Comparison of ENCODE assay signal across 15 mouse cellular contexts in the genomic region with DNA sequence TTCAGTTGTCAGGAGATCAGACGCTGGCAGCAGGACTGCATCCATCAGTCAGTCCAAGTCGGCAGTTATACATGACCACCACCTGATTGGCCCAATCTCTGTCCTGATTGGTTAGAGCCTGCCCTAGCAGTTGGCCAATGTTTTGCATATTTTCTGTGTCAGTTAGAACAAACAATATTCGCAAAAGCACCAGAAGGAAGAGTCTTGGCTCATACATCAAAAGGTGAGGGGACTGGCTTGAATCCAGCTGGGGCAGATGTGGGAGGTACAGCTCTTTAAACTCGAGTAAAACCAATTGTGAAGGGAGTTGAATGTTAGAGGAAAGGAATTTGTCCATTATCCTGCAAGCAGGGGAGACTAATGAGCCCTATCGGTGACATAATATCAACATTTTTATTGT. TPM values are rescaled to one million over a fixed set of nuclear protein-coding genes. Genes with fewer than 3 reads are reported as not detected.
DNase-seq lines count a peak whose midpoint lies in the region; ATAC-seq and TF ChIP-seq lines count a peak whose summit lies in the region.
"Had no signal": no experiment of that assay in that cellular context is flagged by ENCODE, and none has a peak within 500 bp of the region (broad histone marks: within the 10 kb centered on the region; RNA-seq: fewer than 3 reads in every experiment).

A gene (plus strand): TSS at position 165 of the 400 bp plus-strand sequence.

- no peak for TF ChIP-seq CTCF in liver, postnatal 0 days (IDR thresholded peaks at IDR 0.05; ENCODE audit: low read depth)

- 47% methylated on average over 5 of the region's 5 CpGs for WGBS in heart, embryonic 13.5 days
- WGBS in liver, embryonic 15.5 days (ENCODE audit: insufficient replicate concordance) = 50% methylated on average over 5 of the region's 5 CpGs
- WGBS in embryonic facial prominence, embryonic 15.5 days = 8% methylated on average over 5 of the region's 5 CpGs
- 37% methylated on average over 5 of the region's 5 CpGs for WGBS in liver, postnatal 0 days (ENCODE audit: insufficient replicate concordance)

- TF ChIP-seq EP300 in liver, postnatal 0 days (IDR thresholded peaks at IDR 0.05; ENCODE audit: low read depth) = peak; percentile 60

- peak within 1 kb of the TSS; percentile 24; the same call in 1 of the 2 replicates for H3K27ac ChIP-seq in heart, embryonic 13.5 days (replicated peaks)
- H3K27ac ChIP-seq in liver, embryonic 15.5 days (replicated peaks) = no peak within 1 kb of the TSS
- H3K27ac ChIP-seq in embryonic facial prominence, embryonic 15.5 days (replicated peaks) = 0 out of 2 replicates have a peak within 1 kb of the TSS, but pooled peaks have one; percentile 22
- H3K27ac ChIP-seq in liver, postnatal 0 days (ENCODE audit: low read depth) = peak within 1 kb of the TSS; percentile 71
- H3K27ac ChIP-seq: layer of hippocampus, adult 2 months; macrophage had no signal

- H3K4me1 ChIP-seq in heart, embryonic 13.5 days = peaks cover 32% of the 10 kb centered on the region
- H3K4me1 ChIP-seq in liver, embryonic 15.5 days (replicated peaks) = 0 out of 2 replicates have a peak, but pooled peaks cover 3% of the 10 kb centered on the region
- peaks cover 9% of the 10 kb centered on the region; the same call in 1 of the 2 replicates for H3K4me1 ChIP-seq in embryonic facial prominence, embryonic 15.5 days
- peaks cover 18% of the 10 kb centered on the region for H3K4me1 ChIP-seq in liver, postnatal 0 days (ENCODE audit: insufficient read depth)

- H3K9me3 ChIP-seq in heart, embryonic 13.5 days = 0 out of 2 replicates have a peak, but pooled peaks cover 7% of the 10 kb centered on the region
- H3K9me3 ChIP-seq in liver, embryonic 15.5 days (replicated peaks) = no peaks in the 10 kb centered on the region
- H3K9me3 ChIP-seq in embryonic facial prominence, embryonic 15.5 days (replicated peaks) = no peaks in the 10 kb centered on the region
- no peaks in the 10 kb centered on the region for H3K9me3 ChIP-seq in liver, postnatal 0 days (ENCODE audit: low read length)

- no peaks in the 10 kb centered on the region for H3K27me3 ChIP-seq in heart, embryonic 13.5 days (replicated peaks)
- no peaks in the 10 kb centered on the region for H3K27me3 ChIP-seq in liver, embryonic 15.5 days
- H3K27me3 ChIP-seq in embryonic facial prominence, embryonic 15.5 days = no peaks in the 10 kb centered on the region
- H3K27me3 ChIP-seq in liver, postnatal 0 days (ENCODE audit: insufficient read depth, low read length) = no peaks in the 10 kb centered on the region
- H3K27me3 ChIP-seq: CH12.LX had no signal

- no peak within 1 kb of the TSS for H3K4me3 ChIP-seq in heart, embryonic 13.5 days
- no peak within 1 kb of the TSS for H3K4me3 ChIP-seq in liver, embryonic 15.5 days (replicated peaks)
- no peak within 1 kb of the TSS for H3K4me3 ChIP-seq in embryonic facial prominence, embryonic 15.5 days (replicated peaks)
- H3K4me3 ChIP-seq in liver, postnatal 0 days (ENCODE audit: low read depth, low read length) = no peak within 1 kb of the TSS
- H3K4me3 ChIP-seq: layer of hippocampus, adult 2 months had no signal

- no peaks in the 10 kb centered on the region for H3K36me3 ChIP-seq in heart, embryonic 13.5 days
- no peaks in the 10 kb centered on the region for H3K36me3 ChIP-seq in liver, embryonic 15.5 days (replicated peaks)
- H3K36me3 ChIP-seq in embryonic facial prominence, embryonic 15.5 days = no peaks in the 10 kb centered on the region
- no peaks in the 10 kb centered on the region for H3K36me3 ChIP-seq in liver, postnatal 0 days (replicated peaks; ENCODE audit: insufficient read depth, low read length)

- no peak for DNase-seq in heart, postnatal 4 days
- no peak for DNase-seq in liver
- peak; percentile 78 for DNase-seq in liver, postnatal 0 days
- no peak for DNase-seq in embryo, embryonic 11 days
- DNase-seq: heart, adult 18-20 months; retina, postnatal 1 day; thymus, postnatal 4 days had no signal

- H3K4me2 ChIP-seq in heart, embryonic 13.5 days = no peak within 1 kb of the TSS
- no peak within 1 kb of the TSS for H3K4me2 ChIP-seq in liver, embryonic 15.5 days
- no peak within 1 kb of the TSS for H3K4me2 ChIP-seq in embryonic facial prominence, embryonic 15.5 days (replicated peaks)
- no peak within 1 kb of the TSS for H3K4me2 ChIP-seq in liver, postnatal 0 days (ENCODE audit: low read depth, low read length)

- H3K9ac ChIP-seq in heart, embryonic 13.5 days = no peak within 1 kb of the TSS
- H3K9ac ChIP-seq in liver, embryonic 15.5 days = no peak within 1 kb of the TSS
- no peak within 1 kb of the TSS for H3K9ac ChIP-seq in embryonic facial prominence, embryonic 15.5 days
- H3K9ac ChIP-seq in liver, postnatal 0 days (replicated peaks) = no peak within 1 kb of the TSS

- no peak for ATAC-seq in heart, embryonic 13.5 days (ENCODE audit: extremely low read depth, insufficient number of reproducible peaks, low FRiP score, low TSS enrichment)
- peak; percentile 37; the same call in 1 of the 2 replicates for ATAC-seq in liver, embryonic 15.5 days (ENCODE audit: insufficient read depth)
- ATAC-seq in embryonic facial prominence, embryonic 15.5 days (ENCODE audit: insufficient number of reproducible peaks, low FRiP score, low TSS enrichment, low read depth) = no peak
- ATAC-seq in liver, postnatal 0 days = peak; percentile 86

RNA-seq across cellular contexts. Expression of the gene that starts here (rescaled TPM):
- not detected in 2 replicates for polyA plus RNA-seq in heart, embryonic 13.5 days (2015; fragmentation: Nextera tagmentation; extraction: Ambion mirVana)
- not detected for total RNA-seq in heart, postnatal 4 days (2021)
- 0.07 TPM in 1 of 2 replicates, not detected in the other for polyA plus RNA-seq in liver, embryonic 15.5 days (2015; fragmentation: Nextera tagmentation; extraction: Ambion mirVana)
- polyA plus RNA-seq in embryonic facial prominence, embryonic 15.5 days (2015; fragmentation: Nextera tagmentation; extraction: Ambion mirVana) = 0.22 and 0.52 TPM in 2 replicates
- 0.08 and 0.12 TPM in 2 replicates for polyA plus RNA-seq in liver, postnatal 0 days (2015; fragmentation: Nextera tagmentation; extraction: Ambion mirVana)
- total RNA-seq: heart, adult 18-20 months; layer of hippocampus, adult 2 months; left cerebral cortex, postnatal 36 days had no signal
- polyA plus RNA-seq: cortical plate, adult 2 months; macrophage had no signal

Comparison
In these comparisons a context has a peak if more than half of its experiments do, and no peak if none do; other contexts are left out.
1. Peak in ATAC-seq in liver, embryonic 15.5 days; RNA of the gene not detected or under 1 TPM.
2. Peak in DNase-seq, ATAC-seq and H3K27ac ChIP-seq in liver, postnatal 0 days; RNA of the gene not detected or under 1 TPM.